Mouse (Mus musculus) gastrocnemius, postnatal 25 days (tissue): ENCODE results near the gene Itga2. TPM values are rescaled to one million over a fixed set of nuclear protein-coding genes. Genes with fewer than 3 reads are reported as not detected.
A peak's percentile ranks its signal among the peaks of the same experiment; 100 is the strongest.

ENCODE experiments used
- DNase-seq: peaks from one replicate; pipeline ENCODE4 v3.0.0; 2022
- total RNA-seq, 2 experiments: library from RNA; stranded (reverse); gene quantifications; 1 replicate in 1 of 2; 2 replicates in 1 of 2; pipeline ENCODE4 v1.2.3; 2021

Gene Itga2
- total RNA-seq, 2 experiments from 2014 or later = 0.54 to 2.7 TPM

DNA sequence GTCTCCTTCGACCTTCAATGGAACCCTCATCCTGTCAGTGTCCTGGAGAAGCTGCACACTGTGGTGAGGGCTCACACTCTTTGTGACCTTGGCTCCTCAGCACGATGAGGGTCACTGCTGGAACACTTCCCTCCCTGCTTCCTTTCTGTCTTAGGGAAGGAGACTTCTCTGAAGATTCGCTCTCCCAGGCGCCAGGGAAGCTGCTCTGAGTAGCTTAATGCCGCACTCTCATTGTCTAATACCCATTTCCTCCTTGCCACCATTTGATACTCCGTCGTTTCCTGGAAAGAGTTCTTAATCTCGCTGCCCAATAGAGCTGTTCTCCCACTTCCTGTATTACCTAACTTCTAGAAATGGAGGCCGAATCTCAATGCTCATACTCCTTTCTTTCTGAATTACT lies 46.7 kb downstream of the Itga2 start:
- DNase-seq = no peak

DNA sequence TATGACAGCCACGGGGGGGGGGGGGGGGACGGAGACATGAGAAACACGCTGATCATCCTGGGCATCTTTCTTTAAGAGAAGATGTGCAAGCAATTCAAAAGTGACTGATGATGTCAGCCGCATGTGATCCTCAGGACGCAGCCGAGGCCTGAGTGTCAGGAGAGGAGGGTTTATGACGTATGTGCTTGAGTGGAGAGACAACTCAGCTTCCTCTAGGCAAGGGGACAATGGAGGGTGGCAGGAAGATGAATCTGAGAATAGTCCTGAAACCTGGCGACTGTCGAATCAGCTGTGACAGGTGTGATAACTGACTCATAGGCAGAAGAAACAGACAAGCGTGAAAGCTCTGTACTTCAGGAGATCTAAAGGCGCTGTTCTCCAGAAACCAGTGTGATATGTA lies 53.2 kb downstream of the Itga2 start:
- DNase-seq = no peak

DNA sequence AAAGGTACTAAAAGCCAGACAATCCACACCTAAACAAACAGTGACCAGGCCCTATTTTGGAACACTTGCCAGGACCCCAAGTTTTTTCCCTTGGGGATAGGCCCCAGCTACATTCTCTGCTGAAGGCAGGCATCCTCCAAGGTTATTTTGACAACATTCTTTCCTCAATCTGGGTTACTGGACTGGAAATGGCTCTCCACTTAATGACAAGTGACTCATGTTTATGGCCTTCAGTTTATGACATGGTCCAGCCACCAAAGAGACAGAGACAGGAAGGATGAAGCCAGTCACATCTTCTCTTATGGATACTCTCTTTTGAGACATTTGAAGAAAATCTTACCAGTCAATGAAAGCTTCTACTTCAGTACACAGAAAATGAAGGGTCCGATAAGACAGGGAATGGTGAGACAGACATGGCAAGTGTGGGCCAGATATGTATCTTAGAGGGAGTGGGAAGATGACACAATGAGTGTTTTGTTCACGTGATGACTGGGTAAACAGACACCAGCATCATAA lies 55.8 kb downstream of the Itga2 start:
- no peak for DNase-seq

DNA sequence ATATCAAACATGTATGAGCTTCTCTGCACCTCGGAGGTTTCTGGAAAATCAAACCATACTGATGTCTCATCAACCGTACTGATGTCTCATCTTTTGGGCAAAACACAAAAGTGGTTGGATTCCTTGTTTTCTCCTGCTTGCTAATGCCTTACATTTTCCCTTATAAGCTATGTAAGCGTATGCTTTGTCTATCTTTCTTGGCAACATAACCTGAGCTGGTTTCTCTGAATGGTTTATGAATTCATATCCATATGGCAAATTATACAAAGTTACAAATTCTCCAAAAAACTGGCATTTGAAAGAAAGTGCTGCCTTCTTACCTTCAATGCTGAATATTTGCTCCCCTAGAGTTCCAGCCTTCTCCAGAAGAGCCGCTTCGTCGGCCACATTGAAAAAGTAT lies 57.2 kb downstream of the Itga2 start:
- no peak for DNase-seq

DNA sequence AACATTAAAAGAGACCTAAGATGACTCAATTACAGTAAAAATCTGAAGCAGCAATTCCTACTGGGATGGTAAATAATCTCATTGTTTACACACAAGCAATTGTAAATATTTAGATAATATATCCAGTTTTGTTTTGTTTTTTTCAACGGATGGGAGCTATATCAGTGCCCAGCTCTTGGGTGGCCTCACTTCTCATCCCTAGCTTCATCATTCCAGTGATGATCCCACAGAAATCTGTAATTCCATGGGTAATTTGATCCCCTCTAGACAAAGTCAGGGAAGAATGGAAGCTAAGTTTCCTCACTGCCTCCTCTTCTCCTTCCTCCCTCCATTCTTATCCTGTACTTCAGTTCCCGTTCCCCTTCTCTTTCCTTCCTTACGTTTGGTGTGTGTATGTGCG lies 74.4 kb downstream of the Itga2 start:
- no peak for DNase-seq

DNA sequence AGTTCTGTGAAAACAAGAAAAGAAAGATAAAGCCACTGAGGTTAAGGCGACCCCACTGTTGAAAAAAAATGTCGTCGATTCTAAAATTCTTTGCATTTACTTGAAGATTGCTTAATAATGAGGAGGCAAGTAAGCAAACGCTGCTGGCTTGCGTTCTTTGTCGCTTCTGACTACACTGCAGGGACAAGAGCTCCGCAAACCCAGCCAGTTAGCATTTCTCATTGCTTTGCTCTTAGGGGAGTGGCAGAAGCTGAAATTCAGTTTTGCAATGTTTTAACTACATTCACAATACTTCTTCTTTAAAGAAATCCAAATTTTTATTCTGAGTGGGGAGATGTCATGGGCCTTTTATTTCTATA lies 75.7 kb downstream of the Itga2 start:
- no peak for DNase-seq

DNA sequence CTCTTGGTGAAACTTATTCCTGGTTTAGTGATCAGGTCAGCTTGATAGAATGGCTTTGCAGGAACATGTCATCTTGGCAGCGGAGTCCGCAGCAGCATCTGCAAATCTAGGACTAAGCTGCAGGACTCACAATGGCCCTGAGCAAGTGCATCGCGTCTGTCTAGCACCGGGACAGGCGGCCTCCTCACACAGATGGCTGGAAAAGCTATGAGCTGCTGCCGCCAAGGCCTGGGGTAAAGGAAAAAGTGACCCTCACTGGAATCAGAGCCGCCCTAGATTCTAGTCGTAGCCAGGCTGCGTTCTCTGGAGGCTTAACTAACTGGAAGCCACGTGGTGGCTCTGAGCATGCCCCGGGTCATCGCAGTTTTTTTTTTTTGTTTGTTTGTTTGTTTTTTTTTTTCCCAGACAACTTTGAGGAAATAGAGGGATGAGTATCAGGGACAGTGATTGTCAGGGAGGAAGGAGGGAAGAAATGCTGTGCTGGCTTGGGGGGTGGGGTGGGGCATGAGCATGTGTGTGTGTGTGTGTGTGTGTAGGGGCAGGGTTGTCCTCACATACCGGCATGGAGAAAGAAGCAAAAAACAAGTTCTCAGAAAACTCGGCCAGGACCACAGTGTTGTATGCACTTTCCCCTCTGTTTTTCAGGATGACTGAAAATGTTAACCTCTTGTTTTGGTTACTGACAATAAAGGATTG lies 76.2 kb downstream of the Itga2 start:
- peak; percentile 66 for DNase-seq

DNA sequence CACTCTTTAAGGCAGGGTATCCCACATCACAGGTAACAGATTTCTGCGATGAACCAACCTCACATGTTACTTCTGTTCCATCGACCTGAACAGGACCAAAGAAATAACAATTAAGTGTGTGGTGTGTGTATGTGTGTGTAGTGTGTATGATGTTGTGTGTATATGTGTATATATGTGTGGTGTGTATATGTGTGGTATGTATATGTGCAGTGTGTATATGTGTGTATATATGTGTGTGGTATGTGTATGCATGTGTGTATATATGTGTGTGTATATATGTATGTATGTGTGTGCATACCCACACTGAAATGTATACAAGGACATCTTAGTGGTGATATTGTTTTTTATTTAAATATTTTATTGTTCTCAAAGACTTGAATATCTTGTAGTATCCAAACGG lies 77.5 kb downstream of the Itga2 start:
- DNase-seq = no peak

DNA sequence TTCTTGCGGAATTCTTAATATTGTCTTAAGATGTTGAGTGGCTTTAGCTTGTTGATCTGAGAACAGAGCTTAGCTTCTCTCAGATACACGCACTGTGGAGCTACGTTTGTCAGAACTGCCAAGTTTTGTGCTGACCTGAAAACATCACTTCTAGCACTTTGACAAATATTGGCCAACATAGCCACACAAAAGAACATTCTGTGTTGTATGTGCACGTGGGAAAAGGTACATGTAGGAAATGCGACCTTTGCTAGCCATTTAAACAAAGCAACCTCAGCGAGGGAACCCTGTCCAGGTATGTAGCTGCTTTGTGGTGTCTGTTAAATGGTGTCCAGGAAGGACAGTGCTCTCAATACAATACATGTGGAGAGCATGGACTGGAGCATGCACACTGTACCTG lies 77.9 kb downstream of the Itga2 start:
- DNase-seq = no peak

DNA sequence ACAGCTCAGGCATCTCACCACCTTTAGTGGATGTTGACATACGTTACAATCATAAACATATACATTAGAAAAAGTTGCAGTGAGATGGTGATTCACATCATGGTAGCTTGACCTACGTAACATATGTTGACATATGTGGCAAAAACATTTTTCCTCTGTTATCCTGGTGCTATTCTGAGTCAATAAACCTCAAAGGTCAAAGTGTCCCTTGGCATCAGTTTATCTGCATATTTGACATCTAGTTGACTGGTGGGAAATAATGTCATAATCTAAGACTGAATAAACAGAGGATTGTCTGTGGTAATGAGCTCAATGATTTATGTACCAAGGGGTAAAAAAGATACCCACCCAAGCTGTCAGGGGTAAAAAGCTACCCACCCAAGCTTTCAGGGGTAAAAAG lies 78.7 kb downstream of the Itga2 start:
- no peak for DNase-seq

DNA sequence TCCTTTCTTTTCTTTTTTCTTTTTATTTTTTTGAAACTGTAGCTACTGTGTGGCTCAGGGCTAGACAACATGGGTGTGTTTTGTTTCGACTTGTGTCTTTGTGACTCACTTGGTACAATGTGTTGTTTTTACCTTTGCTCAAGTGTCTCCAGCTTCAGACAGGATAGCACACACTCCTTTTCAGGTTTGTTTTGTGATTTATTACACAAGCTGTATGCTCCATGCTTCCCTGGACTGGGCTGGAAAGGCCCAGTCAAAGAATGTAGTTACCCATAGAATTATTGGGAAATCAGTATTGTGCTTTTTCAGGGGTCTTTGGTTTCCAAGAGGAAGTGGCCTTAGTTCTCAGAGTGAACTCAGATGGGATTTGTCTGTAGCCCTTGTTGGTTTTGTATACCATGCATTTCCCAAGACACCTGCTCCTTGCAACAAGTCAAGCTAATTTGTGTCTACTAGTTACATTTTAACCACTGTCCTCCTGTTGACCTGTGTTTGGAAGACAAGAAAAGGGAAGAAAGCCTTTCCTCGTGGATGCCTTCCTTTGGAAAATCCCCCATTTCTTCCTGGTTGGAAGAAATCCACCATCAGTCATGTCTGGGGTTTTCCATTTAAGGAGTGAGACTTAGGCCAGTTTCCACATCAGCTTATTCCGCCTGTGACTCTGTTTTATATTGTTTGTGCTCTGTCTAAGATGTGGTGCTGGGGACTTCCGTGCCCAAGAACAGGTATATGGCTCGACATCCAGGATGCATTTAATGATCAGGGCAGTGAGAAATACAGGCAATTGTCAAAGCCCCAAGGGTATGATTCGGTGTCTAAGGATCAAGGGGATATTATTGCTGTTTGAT lies 79.4 kb downstream of the Itga2 start:
- no peak for DNase-seq

DNA sequence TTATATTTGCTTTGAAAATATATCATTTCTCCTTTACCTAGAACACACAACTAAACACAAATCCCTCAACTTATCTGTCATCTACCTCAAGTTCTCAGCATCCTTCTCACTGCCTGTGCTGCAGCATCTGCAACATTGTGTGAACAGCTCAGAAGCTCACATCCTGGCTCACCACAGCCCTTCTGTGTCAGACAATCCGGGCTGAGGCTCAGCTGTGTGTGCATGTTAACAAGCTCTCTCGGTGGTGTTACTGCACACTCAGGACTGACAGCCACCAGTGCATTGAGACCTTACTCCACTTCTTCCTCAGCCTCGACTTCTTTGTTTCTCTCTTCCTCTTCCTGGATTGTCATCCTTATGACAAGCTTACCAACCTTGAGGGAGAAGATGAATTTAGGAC lies 83.0 kb downstream of the Itga2 start:
- no peak for DNase-seq

DNA sequence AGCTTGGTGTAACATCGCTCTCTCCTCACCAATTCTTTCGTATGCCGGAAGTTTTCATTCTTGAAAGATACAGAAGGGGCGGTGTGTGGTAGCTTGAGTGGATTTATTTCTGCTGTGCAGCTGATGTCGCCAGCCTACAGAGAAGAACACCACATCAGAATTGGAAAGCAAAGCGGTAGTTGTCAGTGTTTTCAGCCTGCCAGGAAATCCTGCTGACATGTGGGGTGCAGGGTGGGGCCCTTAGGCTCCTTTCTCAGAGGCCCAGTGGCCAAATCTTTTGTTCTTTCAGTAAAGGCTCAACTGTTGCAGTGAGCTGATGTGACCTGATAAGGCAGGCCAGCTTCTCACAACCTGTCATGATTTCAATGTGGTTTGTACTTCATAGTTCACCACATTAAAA lies 86.1 kb downstream of the Itga2 start:
- no peak for DNase-seq

DNA sequence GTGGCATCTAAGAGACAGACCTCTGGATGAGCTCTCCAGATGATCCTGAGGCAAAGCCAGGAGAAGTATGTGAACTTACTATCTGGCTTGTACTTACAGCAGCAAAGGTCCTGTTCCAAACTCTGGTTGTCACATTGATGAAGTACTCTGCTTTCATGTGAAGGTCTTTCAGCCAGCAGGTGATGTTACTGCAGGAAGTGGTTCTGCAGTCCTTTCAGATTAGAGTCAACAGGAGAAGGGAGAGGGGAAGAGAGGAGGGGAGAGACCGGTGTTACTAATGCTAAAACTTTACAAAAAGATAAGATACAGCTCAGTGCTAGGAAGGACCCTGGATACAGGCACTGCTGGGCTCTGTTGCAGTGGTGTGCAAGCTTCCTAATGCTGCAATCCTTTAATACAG lies 88.6 kb downstream of the Itga2 start:
- no peak for DNase-seq

DNA sequence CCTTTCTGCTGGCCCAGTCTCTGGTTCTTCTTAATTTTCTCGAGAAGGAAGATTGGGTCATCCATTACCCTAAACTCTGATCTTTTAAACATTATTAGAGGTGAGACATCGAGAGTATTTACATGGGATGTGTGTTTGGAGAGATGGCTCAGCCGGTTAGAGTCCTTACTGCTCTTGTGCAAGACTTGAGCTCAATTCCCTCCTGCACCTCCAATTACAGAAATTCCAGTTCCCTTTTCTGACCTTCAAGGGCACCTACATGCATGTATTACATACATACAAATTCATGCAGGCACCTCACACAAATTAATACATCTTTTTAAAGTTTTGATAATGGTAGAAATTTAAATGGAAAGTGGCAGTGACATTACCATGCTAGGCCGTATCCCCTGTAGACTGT lies 91.4 kb downstream of the Itga2 start:
- no peak for DNase-seq

DNA sequence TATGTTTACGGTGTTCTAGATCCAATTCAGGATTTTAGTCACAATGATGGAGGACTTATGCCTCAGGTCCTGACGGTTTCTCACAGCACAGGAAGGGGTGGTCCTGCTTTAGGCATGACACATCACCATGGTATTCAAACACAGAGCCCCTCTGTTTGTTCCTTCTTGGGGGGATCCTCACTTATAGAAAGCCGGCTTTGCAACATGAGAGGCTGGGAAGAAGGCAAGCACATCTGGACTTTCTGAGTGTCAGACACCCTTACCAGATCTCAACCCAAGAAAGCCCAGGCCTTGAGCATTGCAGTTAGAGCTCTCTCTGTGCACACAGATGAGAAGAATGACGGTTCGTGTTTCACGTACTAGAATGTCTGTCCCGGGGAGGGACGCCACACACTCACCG lies 92.8 kb downstream of the Itga2 start:
- no peak for DNase-seq

DNA sequence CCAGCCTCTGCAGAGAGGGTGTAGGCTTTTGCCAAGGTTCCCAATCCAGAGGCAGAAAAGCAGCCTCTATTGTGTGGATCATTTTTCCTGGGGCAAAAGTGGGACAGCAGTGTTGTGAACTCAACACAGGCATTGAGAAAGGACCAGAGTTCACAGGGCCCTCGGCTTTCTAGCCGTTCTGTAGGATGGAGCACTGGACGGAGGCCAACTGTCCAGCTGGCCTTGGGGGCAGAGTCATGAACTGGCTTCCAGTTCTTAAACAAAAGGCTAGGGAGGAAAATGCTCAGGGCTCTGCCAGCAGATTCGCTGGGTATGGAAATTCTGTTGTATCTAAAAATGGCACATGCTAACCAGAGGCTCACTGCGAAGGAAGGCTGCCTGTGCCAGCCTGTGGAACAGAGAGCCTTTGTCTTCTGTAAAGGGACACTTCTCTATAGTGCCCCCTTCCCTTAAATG lies 93.3 kb downstream of the Itga2 start:
- DNase-seq = peak; percentile 51

DNA sequence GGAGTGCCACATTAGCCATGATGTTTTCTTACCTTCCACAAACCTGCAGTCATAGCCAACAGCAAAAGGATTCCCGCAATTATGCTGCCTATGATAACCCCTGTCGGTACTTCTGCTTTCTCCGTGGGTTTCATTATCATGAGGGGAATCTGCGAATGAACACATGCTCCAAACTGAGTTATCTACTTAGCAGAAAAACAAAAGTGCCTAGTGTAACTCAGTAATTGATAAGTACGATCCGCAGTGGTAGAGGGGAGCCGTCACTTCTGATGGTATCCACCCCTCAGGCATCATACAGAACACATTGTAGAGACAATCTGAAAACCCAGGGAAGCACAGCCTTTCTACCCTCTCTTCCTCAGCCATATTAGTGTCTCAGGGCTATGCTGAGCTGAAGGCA lies 94.8 kb downstream of the Itga2 start:
- DNase-seq = no peak

DNA sequence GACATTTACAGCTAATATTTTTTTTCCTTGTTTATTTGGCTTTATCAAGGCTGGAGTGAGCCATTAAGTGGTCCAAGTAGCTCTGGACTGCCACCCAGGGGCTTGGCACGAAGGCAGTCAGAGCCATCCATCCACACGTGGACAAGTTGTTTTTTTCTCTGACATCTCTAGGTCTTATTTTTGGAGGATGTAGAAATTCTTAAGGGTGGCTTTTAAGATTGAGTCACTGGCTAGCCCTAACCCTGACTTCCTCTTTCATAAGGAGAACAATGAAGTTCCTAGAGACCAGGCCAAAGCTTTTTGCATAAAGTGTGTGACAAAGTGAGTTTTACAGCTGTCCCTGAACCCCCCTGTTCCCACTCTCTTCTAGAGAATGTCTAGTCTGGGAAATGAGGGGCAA lies 97.3 kb downstream of the Itga2 start:
- DNase-seq = no peak

DNA sequence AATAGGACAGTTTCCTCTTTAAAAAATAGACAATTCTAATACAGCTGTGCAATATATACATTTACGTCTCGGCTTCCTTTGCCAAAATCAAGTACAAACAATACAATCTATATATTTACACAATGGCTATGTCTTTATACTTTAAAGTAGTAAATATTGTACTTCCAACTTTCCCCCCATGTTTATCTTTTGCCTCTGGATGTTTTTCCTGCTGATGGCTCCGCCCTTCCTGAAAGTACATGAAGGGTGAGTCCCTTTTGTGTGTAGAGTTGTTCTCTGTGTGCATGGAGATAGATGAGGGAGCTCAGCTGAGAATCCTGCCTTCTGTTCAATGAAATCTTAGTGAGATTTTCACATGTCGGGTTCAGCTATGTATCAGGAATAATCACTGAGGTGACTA lies 98.5 kb downstream of the Itga2 start:
- no peak for DNase-seq

DNA sequence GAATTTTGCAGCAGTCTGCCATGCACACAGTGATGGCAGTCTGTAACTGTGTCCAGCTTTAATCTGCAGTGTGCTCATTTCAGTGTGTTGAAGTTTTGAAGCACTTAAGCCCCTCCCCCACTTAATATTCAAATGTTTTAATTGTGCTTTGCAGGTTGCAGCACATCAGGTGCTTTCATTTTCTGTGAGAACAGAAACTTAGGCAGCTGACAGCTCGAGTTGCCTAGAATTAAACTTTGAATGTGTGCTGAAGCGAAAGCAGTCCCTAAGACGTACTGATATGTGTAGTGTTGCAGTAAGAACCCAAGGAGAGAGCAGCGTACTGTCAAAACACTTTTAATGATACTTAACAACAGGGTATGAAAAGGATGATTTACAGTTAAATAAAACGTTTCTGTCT lies 99.1 kb downstream of the Itga2 start:
- DNase-seq = no peak

DNA sequence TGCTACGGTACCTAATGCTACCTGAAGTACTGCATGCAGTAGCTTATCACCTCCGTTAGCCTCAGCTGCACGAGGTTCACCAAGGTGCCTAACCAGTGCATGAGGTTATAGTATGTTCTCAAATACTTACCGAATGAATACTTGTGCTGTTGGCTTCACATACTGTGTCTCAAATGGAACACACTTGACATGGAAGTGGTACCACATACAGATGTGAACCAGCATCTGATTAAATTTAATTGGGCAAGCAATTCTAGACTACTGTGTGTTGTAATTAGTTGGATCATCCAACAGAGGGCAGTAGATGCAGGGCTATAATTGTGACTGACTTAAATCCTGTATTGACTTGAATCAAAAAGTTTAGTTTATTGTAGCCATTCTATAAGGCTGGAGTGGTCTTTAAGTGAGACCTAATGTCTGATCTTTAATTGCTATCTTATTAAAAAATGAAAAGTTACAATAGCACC lies 100.5 kb downstream of the Itga2 start:
- peak; percentile 4 for DNase-seq

DNA sequence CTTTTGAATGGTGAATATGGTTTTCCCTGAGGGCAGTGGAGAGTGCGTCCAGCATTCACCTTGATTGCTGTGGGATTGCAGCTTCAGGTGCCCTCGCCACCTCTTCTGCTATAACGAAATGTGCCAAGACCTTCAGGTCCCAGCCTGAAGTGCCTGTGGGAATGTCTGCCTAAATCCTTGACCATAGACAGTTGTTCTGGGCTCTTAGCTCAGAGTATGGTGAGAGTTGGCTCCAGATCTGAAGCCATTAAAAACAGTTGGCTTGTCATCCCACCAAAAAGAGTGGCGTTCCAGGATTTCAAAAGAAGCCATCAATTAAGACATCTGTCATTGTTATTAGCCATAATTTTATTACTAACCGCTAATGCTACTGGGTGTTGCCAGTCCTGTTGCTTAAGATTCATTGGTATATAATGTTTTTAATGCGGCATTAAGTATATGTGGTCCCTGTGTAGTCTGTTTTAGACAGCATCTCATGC lies 106.5 kb downstream of the Itga2 start:
- peak; percentile 3 for DNase-seq
